Mouse (Mus musculus): Measurements from ENCODE around the gene Pdcd7. TPM values are rescaled to one million over a fixed set of nuclear protein-coding genes. Genes with fewer than 3 reads are reported as not detected.

Pdcd7 gene
- polyA plus RNA-seq (2015; fragmentation: Illumina TruSeq; extraction: RNeasy Lipid Tissue Mini Kit (QIAGEN cat#74804); ENCODE audit: insufficient read depth, low replicate concordance) = 26.4 TPM

DNA sequence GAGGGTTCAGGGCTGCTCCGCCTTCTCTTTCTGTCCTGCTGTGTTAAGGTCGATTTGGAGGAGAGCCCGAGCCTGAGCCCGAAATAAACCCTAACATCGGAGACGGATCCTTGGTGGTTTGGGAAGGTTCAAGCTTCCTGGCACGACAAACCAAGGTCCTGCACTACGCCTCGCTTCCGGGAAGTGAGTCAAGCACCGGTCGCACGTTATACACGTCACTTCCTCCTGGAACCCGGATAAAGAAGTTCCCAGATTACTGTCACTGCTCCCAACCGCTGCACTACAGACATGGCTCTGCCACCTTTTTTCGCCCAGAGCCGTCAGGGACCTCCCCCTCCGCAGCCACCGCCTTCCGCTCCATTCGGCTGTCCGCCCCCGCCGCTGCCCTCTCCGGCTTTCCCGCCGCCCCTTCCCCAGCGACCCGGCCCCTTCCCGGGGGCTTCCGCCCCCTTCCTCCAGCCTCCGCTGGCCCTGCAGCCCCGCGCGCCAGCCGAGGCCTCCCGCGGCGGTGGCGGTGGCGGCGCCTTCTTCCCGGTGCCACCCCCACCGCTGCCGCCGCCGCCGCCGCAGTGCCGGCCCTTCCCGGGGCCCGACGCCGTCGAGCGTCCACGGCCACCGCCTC, at the start of gene Pdcd7:
Gene Pdcd7 (plus strand): TSS at position 251 of the 622 bp plus-strand sequence.

DNA sequence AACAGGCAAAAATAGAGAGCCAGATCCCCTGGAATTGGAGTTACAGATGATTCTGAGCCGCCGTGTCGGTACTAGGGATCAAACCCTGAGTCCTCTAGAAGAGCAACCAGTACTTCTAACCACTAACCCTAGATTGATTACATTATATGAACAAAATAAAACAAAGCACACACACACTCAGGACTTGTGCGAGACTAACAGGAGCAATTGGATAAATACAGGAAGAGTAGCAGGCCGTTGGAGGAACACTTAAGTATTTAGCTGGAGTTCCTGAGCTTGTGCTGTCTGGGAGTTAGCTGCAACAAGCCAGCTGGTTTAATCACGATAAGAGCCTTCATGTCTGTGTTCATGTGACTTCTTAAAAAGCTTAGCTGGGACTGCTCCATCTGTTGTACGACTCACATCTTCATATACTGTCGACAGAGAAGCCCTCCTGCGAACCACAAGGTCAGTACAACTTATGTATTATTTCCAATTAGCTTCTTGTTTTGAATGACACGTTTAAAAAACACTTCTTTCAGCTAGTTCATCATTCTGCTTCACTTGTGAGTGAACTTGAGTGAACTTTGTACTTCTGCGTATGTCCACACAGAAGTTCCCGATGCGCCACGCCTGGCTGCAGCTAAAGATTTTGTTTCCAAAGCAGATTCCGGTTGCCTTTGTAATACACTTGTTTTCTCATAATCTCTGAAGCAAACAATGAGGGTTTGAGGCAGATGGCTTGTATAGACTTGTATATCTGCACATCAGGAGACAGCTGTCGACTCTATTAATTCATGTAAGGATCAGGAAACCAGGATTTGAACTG, 14.9 kb downstream of the Pdcd7 start, which contains the start of gene Ubap1l:
Gene Ubap1l (plus strand): TSS at position 401 of the 808 bp plus-strand sequence.

DNA sequence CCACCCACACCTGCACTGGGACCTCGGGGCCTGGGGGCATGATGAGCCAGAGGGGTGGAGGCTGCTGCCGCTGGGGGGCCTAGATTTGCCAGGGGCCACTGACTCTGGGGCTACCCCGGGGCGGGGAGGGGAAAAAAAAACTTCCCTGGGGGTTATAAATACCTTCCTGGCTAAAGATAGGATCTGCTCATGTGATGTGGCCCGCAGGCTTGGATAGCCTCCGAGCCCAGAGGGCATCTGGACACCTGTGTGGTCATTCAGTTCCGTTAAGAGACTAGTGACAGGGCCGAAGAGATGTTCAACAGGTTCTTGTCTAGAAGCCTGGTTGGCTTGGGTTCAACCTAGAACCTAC, 45.7 kb downstream of the Pdcd7 start, which contains the start of gene Kbtbd13:
Gene Kbtbd13 (minus strand): TSS at position 40 of the 352 bp plus-strand sequence.

DNA sequence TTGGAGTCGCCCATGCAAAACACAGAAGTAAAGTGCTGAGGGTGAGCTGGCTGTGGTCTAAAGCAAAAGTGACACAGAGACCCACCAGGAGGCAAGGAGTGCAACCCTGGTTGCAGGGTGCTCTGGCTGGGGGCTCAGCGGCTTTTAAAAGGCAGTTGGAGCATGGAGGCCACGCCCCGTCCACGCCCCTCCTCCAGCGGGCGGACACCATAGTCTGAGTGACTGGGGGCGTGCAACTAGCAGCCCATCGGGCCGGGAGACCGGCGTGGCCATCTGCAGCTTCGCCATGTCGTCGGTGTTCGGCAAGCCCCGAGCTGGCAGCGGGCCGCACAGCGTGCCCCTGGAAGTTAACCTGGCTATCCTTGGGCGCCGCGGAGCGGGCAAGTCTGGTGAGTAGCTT, 52.4 kb downstream of the Pdcd7 start, which contains the start of gene Rasl12:
Gene Rasl12 (plus strand): TSS at position 228 of the 400 bp plus-strand sequence.

Other genes starting within 250 kb of the Pdcd7 start
- gene Igdcc4, start 244.6 kb upstream of the Pdcd7 start, polyA plus RNA-seq (2015; fragmentation: Illumina TruSeq; extraction: RNeasy Lipid Tissue Mini Kit (QIAGEN cat#74804); ENCODE audit: insufficient read depth, low replicate concordance) = 1.4 TPM
- gene Igdcc3, start 204.9 kb upstream of the Pdcd7 start, polyA plus RNA-seq (2015; fragmentation: Illumina TruSeq; extraction: RNeasy Lipid Tissue Mini Kit (QIAGEN cat#74804); ENCODE audit: insufficient read depth, low replicate concordance) = not detected
- gene Parp16, start 150.8 kb upstream of the Pdcd7 start, polyA plus RNA-seq (2015; fragmentation: Illumina TruSeq; extraction: RNeasy Lipid Tissue Mini Kit (QIAGEN cat#74804); ENCODE audit: insufficient read depth, low replicate concordance) = 6.8 TPM
- 10.2 TPM for gene Cilp, start 80.9 kb upstream of the Pdcd7 start, polyA plus RNA-seq (2015; fragmentation: Illumina TruSeq; extraction: RNeasy Lipid Tissue Mini Kit (QIAGEN cat#74804); ENCODE audit: insufficient read depth, low replicate concordance)
- gene Clpx, start 51.8 kb upstream of the Pdcd7 start, polyA plus RNA-seq (2015; fragmentation: Illumina TruSeq; extraction: RNeasy Lipid Tissue Mini Kit (QIAGEN cat#74804); ENCODE audit: insufficient read depth, low replicate concordance) = 33.0 TPM
- 0.33 TPM for gene Ubap1l, start 14.9 kb downstream of the Pdcd7 start, polyA plus RNA-seq (2015; fragmentation: Illumina TruSeq; extraction: RNeasy Lipid Tissue Mini Kit (QIAGEN cat#74804); ENCODE audit: insufficient read depth, low replicate concordance)
- gene Kbtbd13, start 45.5 kb downstream of the Pdcd7 start, polyA plus RNA-seq (2015; fragmentation: Illumina TruSeq; extraction: RNeasy Lipid Tissue Mini Kit (QIAGEN cat#74804); ENCODE audit: insufficient read depth, low replicate concordance) = not detected
- 3.7 TPM for gene Rasl12, start 52.4 kb downstream of the Pdcd7 start, polyA plus RNA-seq (2015; fragmentation: Illumina TruSeq; extraction: RNeasy Lipid Tissue Mini Kit (QIAGEN cat#74804); ENCODE audit: insufficient read depth, low replicate concordance)
- gene Slc51b, start 76.9 kb downstream of the Pdcd7 start, polyA plus RNA-seq (2015; fragmentation: Illumina TruSeq; extraction: RNeasy Lipid Tissue Mini Kit (QIAGEN cat#74804); ENCODE audit: insufficient read depth, low replicate concordance) = not detected
- 37.4 TPM for gene Mtfmt, start 89.7 kb downstream of the Pdcd7 start, polyA plus RNA-seq (2015; fragmentation: Illumina TruSeq; extraction: RNeasy Lipid Tissue Mini Kit (QIAGEN cat#74804); ENCODE audit: insufficient read depth, low replicate concordance)
- gene Spg21, start 114.8 kb downstream of the Pdcd7 start, polyA plus RNA-seq (2015; fragmentation: Illumina TruSeq; extraction: RNeasy Lipid Tissue Mini Kit (QIAGEN cat#74804); ENCODE audit: insufficient read depth, low replicate concordance) = 81.7 TPM
- gene Ankdd1a, start 174.1 kb downstream of the Pdcd7 start, polyA plus RNA-seq (2015; fragmentation: Illumina TruSeq; extraction: RNeasy Lipid Tissue Mini Kit (QIAGEN cat#74804); ENCODE audit: insufficient read depth, low replicate concordance) = not detected
- gene Plekho2, start 233.9 kb downstream of the Pdcd7 start, polyA plus RNA-seq (2015; fragmentation: Illumina TruSeq; extraction: RNeasy Lipid Tissue Mini Kit (QIAGEN cat#74804); ENCODE audit: insufficient read depth, low replicate concordance) = 46.8 TPM
- 2.4 TPM for gene Pif1, start 241.1 kb downstream of the Pdcd7 start, polyA plus RNA-seq (2015; fragmentation: Illumina TruSeq; extraction: RNeasy Lipid Tissue Mini Kit (QIAGEN cat#74804); ENCODE audit: insufficient read depth, low replicate concordance)

All from spleen, adult 10 weeks (tissue).